Mouse (Mus musculus) heart, adult 11 months (tissue): ENCODE data around the gene Mdfic.
A peak's percentile ranks its signal among the peaks of the same experiment; 100 is the strongest.
"Not testable (repeated sequence)": the region's sequence is repeated elsewhere in the genome, so short reads cannot be mapped to it uniquely, and the experiment has no call there.

ENCODE experiments used
- DNase-seq: peaks from one replicate; pipeline ENCODE4 v3.0.0; 2022

Gene Mdfic

GRCm38 (mm10) chr6:15720461-15720817, at the start of gene Mdfic:
Gene Mdfic (plus strand): TSS chr6:15720661.
- peak; percentile 98 for DNase-seq

GRCm38 (mm10) chr6:15671364-15671763, 49.1 kb upstream of the Mdfic start:
- DNase-seq, result no peak

GRCm38 (mm10) chr6:15710080-15710479, 10.4 kb upstream of the Mdfic start:
- no peak for DNase-seq

- no peak for DNase-seq
These were observed 9.8 kb upstream of the Mdfic start for GRCm38 (mm10) chr6:15710706-15711105.

GRCm38 (mm10) chr6:15712860-15713385, 7.5 kb upstream of the Mdfic start:
- peak; percentile 55 for DNase-seq

GRCm38 (mm10) chr6:15714036-15714435, 6.4 kb upstream of the Mdfic start:
- not testable (repeated sequence) for DNase-seq

GRCm38 (mm10) chr6:15714996-15715844, 5.2 kb upstream of the Mdfic start:
- DNase-seq, result peak; percentile 68

GRCm38 (mm10) chr6:15719919-15720318, 542 bp upstream of the Mdfic start:
- no peak for DNase-seq

- peak; percentile 99 for DNase-seq
These were observed 606 bp downstream of the Mdfic start for GRCm38 (mm10) chr6:15720818-15721715.

- DNase-seq, result no peak
These were observed 1.2 kb downstream of the Mdfic start for GRCm38 (mm10) chr6:15721716-15722031.

- peak; percentile 62 for DNase-seq
These were observed 2.2 kb downstream of the Mdfic start for GRCm38 (mm10) chr6:15722631-15723030.

- peak; percentile 78 for DNase-seq
These were observed 3.8 kb downstream of the Mdfic start for GRCm38 (mm10) chr6:15724304-15724703.

GRCm38 (mm10) chr6:15726422-15726821, 6.0 kb downstream of the Mdfic start:
- DNase-seq, result peak; percentile 68

- peak; percentile 87 for DNase-seq
These were observed 7.4 kb downstream of the Mdfic start for GRCm38 (mm10) chr6:15727681-15728410.

GRCm38 (mm10) chr6:15728844-15729577, 8.6 kb downstream of the Mdfic start:
- DNase-seq, result peak; percentile 74

- peak; percentile 90 for DNase-seq
These were observed 9.8 kb downstream of the Mdfic start for GRCm38 (mm10) chr6:15730258-15730657.

- DNase-seq, result peak; percentile 53
These were observed 10.2 kb downstream of the Mdfic start for GRCm38 (mm10) chr6:15730666-15731065.

- DNase-seq, result peak; percentile 74
These were observed 11.0 kb downstream of the Mdfic start for GRCm38 (mm10) chr6:15731452-15731851.

- DNase-seq, result no peak
These were observed 17.0 kb downstream of the Mdfic start for GRCm38 (mm10) chr6:15737312-15737911.

GRCm38 (mm10) chr6:15738331-15738943, 18.0 kb downstream of the Mdfic start:
- no peak for DNase-seq

GRCm38 (mm10) chr6:15739132-15739531, 18.7 kb downstream of the Mdfic start:
- DNase-seq, result no peak
